Mouse (Mus musculus) midbrain, postnatal 0 days (tissue): ENCODE results near the gene Fxr1. TPM values are rescaled to one million over a fixed set of nuclear protein-coding genes. Genes with fewer than 3 reads are reported as not detected.

Source experiments
- ATAC-seq: fragments of 200-750 bp; cut with Nextera tagmentation; 2 replicates; pipeline ENCODE4 v1.8.0; 2017; ENCODE audit warnings: moderate number of reproducible peaks, mild to moderate bottlenecking, moderate TSS enrichment, moderate library complexity; ENCODE audit not compliant: low FRiP score
- DNase-seq: peaks from one replicate; pipeline ENCODE4 v3.0.0-alpha.2; 2015; ENCODE audit warnings: low spot score
- H3K27ac ChIP-seq: fragments of 300-500 bp; sonication (generic); 2 replicates; pipeline ENCODE4 v1.5.1; 2014; ENCODE audit warnings: low read depth, mild to moderate bottlenecking, low read length, mixed read lengths
- H3K27me3 ChIP-seq: fragments of 300-500 bp; sonication (generic); 2 replicates; pipeline ENCODE4 v1.6.1; 2014; ENCODE audit warnings: low read length, control low read depth, mixed read lengths; ENCODE audit not compliant: insufficient read depth
- H3K36me3 ChIP-seq: fragments of 300-500 bp; sonication (generic); 2 replicates; pipeline ENCODE4 v1.6.1; 2014; ENCODE audit warnings: low read length, control low read depth, mixed read lengths; ENCODE audit not compliant: insufficient read depth
- H3K4me1 ChIP-seq: fragments of 300-500 bp; sonication (generic); 2 replicates; pipeline ENCODE4 v1.6.1; 2014; ENCODE audit warnings: mild to moderate bottlenecking, control low read depth, antibody characterized with exemption, low read length, mixed read lengths; ENCODE audit not compliant: insufficient read depth
- H3K4me2 ChIP-seq: fragments of 300-500 bp; sonication (generic); 2 replicates; pipeline ENCODE4 v1.6.1; 2014; ENCODE audit warnings: low read depth, mild to moderate bottlenecking, low read length, mixed read lengths; ENCODE audit not compliant: poor library complexity, severe bottlenecking
- H3K4me3 ChIP-seq: fragments of 300-500 bp; sonication (generic); 2 replicates; pipeline ENCODE4 v1.5.1; 2014; ENCODE audit warnings: low read depth, mild to moderate bottlenecking, low read length, moderate library complexity
- H3K9ac ChIP-seq: fragments of 300-500 bp; sonication (generic); replicated peaks from 2 replicates; pipeline ENCODE4 v1.6.1; 2014; ENCODE audit warnings: mild to moderate bottlenecking, low read length, moderate library complexity, mixed read lengths; ENCODE audit not compliant: poor library complexity, severe bottlenecking
- H3K9me3 ChIP-seq: fragments of 300-500 bp; sonication (generic); 2 replicates; pipeline ENCODE4 v1.6.1; 2016; ENCODE audit warnings: low read length, control low read depth
- CTCF ChIP-seq: IDR thresholded peaks from 2 replicates; pipeline ENCODE4 v1.5.1; 2016; ENCODE audit warnings: antibody characterized with exemption, mild to moderate bottlenecking
- WGBS: fragments of 180-500 bp; shearing (Covaris S2); extraction: QIAGEN DNeasy Blood & Tissue Kit; methylation state at CpG from one replicate; pipeline ENCODE4 v1.1.7; 2014; 5-methylcytosine and 5-hydroxymethylcytosine counted together
- polyA plus RNA-seq: library from polyadenylated mRNA; unstranded; fragments of >200 nt; fragmentation: Nextera tagmentation; extraction: Ambion mirVana; gene quantifications from 2 replicates; pipeline ENCODE4 v1.2.1, GENCODE M21; 2015
- total RNA-seq: library from RNA; depleted of rRNA; stranded (reverse); fragments of >200 nt; gene quantifications from 2 replicates; pipeline ENCODE4 v1.2.3, GENCODE M21; 2014

Fxr1 gene
- total and polyA plus RNA-seq, 2 experiments from 2014 or later, result 28.1 to 39.3 TPM

GRCm38 (mm10) chr3:34072726-34073125 lies 53.0 kb downstream of the Fxr1 start:
- Histone ChIP-seq H3K36me3 (no peaks in the 10 kb centered on the region; the same call in 1 of the 2 replicates), H3K9ac (no peak overlapping the region), H3K4me2 (no peak overlapping the region), H3K27me3 (no peaks in the 10 kb centered on the region), H3K27ac (no peak overlapping the region), H3K9me3 (no peaks in the 10 kb centered on the region), H3K4me3 (no peak overlapping the region), H3K4me1 (no peaks in the 10 kb centered on the region)
- no peak for ATAC-seq
- whole genome bisulfite sequencing, result 93% methylated on average over 6 of the region's 6 CpGs
- no peak for TF ChIP-seq CTCF
- no peak for DNase-seq

GRCm38 (mm10) chr3:34076058-34076759 lies 56.5 kb downstream of the Fxr1 start:
- ATAC-seq (no peak), DNase-seq (no peak)
- TF ChIP-seq CTCF, result no peak
- Histone ChIP-seq H3K9me3 (no peaks in the 10 kb centered on the region), H3K4me1 (peaks cover 2% of the 10 kb centered on the region; the same call in 1 of the 2 replicates), H3K27ac (no peak overlapping the region), H3K27me3 (no peaks in the 10 kb centered on the region), H3K4me3 (no peak overlapping the region), H3K9ac (no peak overlapping the region), H3K4me2 (no peak overlapping the region), H3K36me3 (no peaks in the 10 kb centered on the region; the same call in 1 of the 2 replicates)
- WGBS, result 92% methylated on average over 6 of the region's 6 CpGs

- H3K4me2 ChIP-seq, result peak within 1 kb of the TSS; percentile 61
- TF ChIP-seq CTCF, result no peak
- H3K27ac ChIP-seq, result peak within 1 kb of the TSS; percentile 81
- WGBS, result under 1% methylated on average over 50 of the region's 50 CpGs
- no peaks in the 10 kb centered on the region for H3K27me3 ChIP-seq
- DNase-seq (peak; percentile 95), ATAC-seq (peak; percentile 94)
- H3K4me3 ChIP-seq, result peak within 1 kb of the TSS; percentile 71
- no peaks in the 10 kb centered on the region for H3K9me3 ChIP-seq
- no peaks in the 10 kb centered on the region for H3K36me3 ChIP-seq
- peak within 1 kb of the TSS; percentile 78 for H3K9ac ChIP-seq
- H3K4me1 ChIP-seq, result peaks cover 7% of the 10 kb centered on the region; the same call in 1 of the 2 replicates
Observed at GRCm38 (mm10) chr3:34080900-34081662, 61.3 kb downstream of the Fxr1 start, which contains the start of gene Dnajc19. Gene Dnajc19 (minus strand): TSS chr3:34081321.

GRCm38 (mm10) chr3:34081929-34082328 lies 62.2 kb downstream of the Fxr1 start:
- no peak for TF ChIP-seq CTCF
- peak overlapping the region; percentile 61 for H3K4me2 ChIP-seq
- no peak for ATAC-seq
- H3K36me3 ChIP-seq, result no peaks in the 10 kb centered on the region
- 81% methylated on average over 3 of the region's 3 CpGs for WGBS
- H3K27me3 ChIP-seq, result no peaks in the 10 kb centered on the region
- H3K4me3 ChIP-seq, result peak overlapping the region; percentile 71
- H3K9me3 ChIP-seq, result no peaks in the 10 kb centered on the region
- H3K9ac ChIP-seq, result peak overlapping the region; percentile 78; the same call in 1 of the 2 replicates
- peaks cover 7% of the 10 kb centered on the region; the same call in 1 of the 2 replicates for H3K4me1 ChIP-seq
- H3K27ac ChIP-seq, result peak overlapping the region; percentile 81
- DNase-seq, result no peak

- H3K9ac ChIP-seq, result no peak overlapping the region
- no peak overlapping the region for H3K4me3 ChIP-seq
- H3K27me3 ChIP-seq, result no peaks in the 10 kb centered on the region
- H3K4me1 ChIP-seq, result peaks cover 7% of the 10 kb centered on the region; the same call in 1 of the 2 replicates
- TF ChIP-seq CTCF, result no peak
- no peak overlapping the region for H3K4me2 ChIP-seq
- H3K9me3 ChIP-seq, result no peaks in the 10 kb centered on the region
- H3K36me3 ChIP-seq, result no peaks in the 10 kb centered on the region
- no peak overlapping the region for H3K27ac ChIP-seq
- DNase-seq, result no peak
- 76% methylated on average over 5 of the region's 5 CpGs for WGBS
- no peak for ATAC-seq
Observed at GRCm38 (mm10) chr3:34083655-34084054, 63.9 kb downstream of the Fxr1 start.

- ATAC-seq, result no peak
- Histone ChIP-seq H3K27me3 (no peaks in the 10 kb centered on the region), H3K36me3 (no peaks in the 10 kb centered on the region), H3K4me2 (no peak overlapping the region), H3K4me1 (no peaks in the 10 kb centered on the region), H3K9me3 (no peaks in the 10 kb centered on the region), H3K4me3 (no peak overlapping the region), H3K27ac (no peak overlapping the region), H3K9ac (no peak overlapping the region)
- 19% methylated on average over 2 of the region's 2 CpGs for WGBS
- TF ChIP-seq CTCF, result no peak
- DNase-seq, result no peak
Observed at GRCm38 (mm10) chr3:34102891-34103290, 83.1 kb downstream of the Fxr1 start.
